Mouse (Mus musculus) midbrain, embryonic 11.5 days (tissue): Measurements from ENCODE around the gene Tnmd. TPM values are rescaled to one million over a fixed set of nuclear protein-coding genes. Genes with fewer than 3 reads are reported as not detected.

ENCODE experiments used
- ATAC-seq: fragments of 200-750 bp; cut with Nextera tagmentation; 2 replicates; pipeline ENCODE4 v1.8.0; 2017; ENCODE audit warnings: moderate TSS enrichment, moderate library complexity; ENCODE audit not compliant: low FRiP score
- DNase-seq: peaks from one replicate; pipeline ENCODE4 v3.0.0; 2015; ENCODE audit warnings: low spot score; ENCODE audit errors: missing footprints
- H3K27ac ChIP-seq: fragments of 300-500 bp; sonication (generic); 2 replicates; pipeline ENCODE4 v1.5.1; 2014; ENCODE audit warnings: low read depth, low read length
- H3K27me3 ChIP-seq: fragments of 300-500 bp; sonication (generic); 2 replicates; pipeline ENCODE4 v1.6.1; 2014; ENCODE audit warnings: mild to moderate bottlenecking, low read length, moderate library complexity, mixed read lengths; ENCODE audit not compliant: control insufficient read depth, insufficient read depth
- H3K36me3 ChIP-seq: fragments of 300-500 bp; sonication (generic); 2 replicates; pipeline ENCODE4 v1.6.1; 2014; ENCODE audit warnings: mild to moderate bottlenecking, low read length, moderate library complexity, mixed read lengths; ENCODE audit not compliant: control insufficient read depth, insufficient read depth
- H3K4me1 ChIP-seq: fragments of 300-500 bp; sonication (generic); 2 replicates; pipeline ENCODE4 v1.6.1; 2014; ENCODE audit warnings: low read length; ENCODE audit not compliant: control insufficient read depth, insufficient read depth
- H3K4me2 ChIP-seq: fragments of 300-500 bp; sonication (generic); 2 replicates; pipeline ENCODE4 v1.6.1; 2014; ENCODE audit warnings: mild to moderate bottlenecking, moderate library complexity
- H3K4me3 ChIP-seq: fragments of 300-500 bp; sonication (generic); 2 replicates; pipeline ENCODE4 v1.5.1; 2014; ENCODE audit warnings: low read depth, low read length
- H3K9ac ChIP-seq: fragments of 300-500 bp; sonication (generic); 2 replicates; pipeline ENCODE4 v1.6.1; 2014; ENCODE audit warnings: low read length
- H3K9me3 ChIP-seq: fragments of 300-500 bp; sonication (generic); 2 replicates; pipeline ENCODE4 v1.6.1; 2016; ENCODE audit warnings: low read length; ENCODE audit not compliant: control insufficient read depth
- WGBS: fragments of 180-500 bp; shearing (Covaris S2); extraction: QIAGEN DNeasy Blood & Tissue Kit; methylation state at CpG from one replicate; pipeline ENCODE4 v1.1.7; 2014; 5-methylcytosine and 5-hydroxymethylcytosine counted together
- polyA plus RNA-seq: library from polyadenylated mRNA; unstranded; fragments of >200 nt; fragmentation: Nextera tagmentation; extraction: Ambion mirVana; gene quantifications from 2 replicates; pipeline ENCODE4 v1.2.1, GENCODE M21; 2014

Tnmd gene
- polyA plus RNA-seq, 1 experiment from 2014 or later = 3.1 TPM

GRCm38 (mm10) chrX:133914219-133914618, 63.4 kb downstream of the Tnmd start:
- no peak overlapping the region for H3K9ac ChIP-seq
- peaks cover 5% of the 10 kb centered on the region; the same call in 1 of the 2 replicates for H3K4me1 ChIP-seq
- H3K4me3 ChIP-seq = no peak overlapping the region
- ATAC-seq = no peak
- no peaks in the 10 kb centered on the region for H3K36me3 ChIP-seq
- no peak overlapping the region for H3K4me2 ChIP-seq
- no peak for DNase-seq
- no peak overlapping the region for H3K27ac ChIP-seq
- 0 out of 2 replicates have a peak, but pooled peaks cover 2% of the 10 kb centered on the region for H3K27me3 ChIP-seq
- 64% methylated on average over 7 of the region's 7 CpGs for WGBS
- no peaks in the 10 kb centered on the region for H3K9me3 ChIP-seq

Other genes with a start within 250 kb of the Tnmd start
- 3.8 and 4.5 TPM in 2 replicates for gene Pcdh19, start 162.0 kb upstream of the Tnmd start, polyA plus RNA-seq
- 235 and 253 TPM in 2 replicates for gene Tspan6, start 47.4 kb downstream of the Tnmd start, polyA plus RNA-seq
- gene Srpx2, start 57.4 kb downstream of the Tnmd start, polyA plus RNA-seq = 1.6 and 1.8 TPM in 2 replicates
- 1.5 and 1.8 TPM in 2 replicates for gene Sytl4, start 130.8 kb downstream of the Tnmd start, polyA plus RNA-seq
- 66.9 and 74.0 TPM in 2 replicates for gene Cstf2, start 208.2 kb downstream of the Tnmd start, polyA plus RNA-seq